Mouse (Mus musculus): Measurements from ENCODE around the gene Gm20441.

GRCm38 (mm10) chr10:75756719-75757118 is 24.0 kb downstream of the Gm20441 start:
- TF ChIP-seq CTCF (IDR thresholded peaks at IDR 0.05; ENCODE audit: borderline replicate concordance, control insufficient read depth, extremely low read depth, insufficient read depth, low read length, poor library complexity) (no peak), POLR2A (IDR thresholded peaks at IDR 0.05; ENCODE audit: control insufficient read depth, extremely low read depth, insufficient read depth, low read length, poor library complexity) (no peak)

All from thymus, adult 2 months (tissue).